Mouse (Mus musculus) limb, embryonic 14.5 days (tissue): ENCODE measurements around the gene Vcan. TPM values are rescaled to one million over a fixed set of nuclear protein-coding genes. Genes with fewer than 3 reads are reported as not detected.

Experiments used
- ATAC-seq: fragments of 200-750 bp; cut with Nextera tagmentation; 2 replicates; pipeline ENCODE4 v1.8.0; 2017; ENCODE audit warnings: low read depth, moderate number of reproducible peaks, moderate TSS enrichment; ENCODE audit not compliant: low FRiP score
- DNase-seq: peaks from one replicate; pipeline ENCODE4 v3.0.0-alpha.2; 2015; ENCODE audit warnings: low spot score
- H3K27ac ChIP-seq: fragments of 300-500 bp; sonication (generic); replicated peaks from 2 replicates; pipeline ENCODE4 v1.5.1; 2014; ENCODE audit warnings: low read depth, mild to moderate bottlenecking, low read length, moderate library complexity, mixed read lengths
- H3K27me3 ChIP-seq: fragments of 300-500 bp; sonication (generic); 2 replicates; pipeline ENCODE4 v1.6.1; 2014; ENCODE audit warnings: low read length, mixed read lengths; ENCODE audit not compliant: control insufficient read depth, insufficient read depth
- H3K36me3 ChIP-seq: fragments of 300-500 bp; sonication (generic); 2 replicates; pipeline ENCODE4 v1.6.1; 2014; ENCODE audit warnings: mild to moderate bottlenecking, low read length, moderate library complexity, mixed read lengths; ENCODE audit not compliant: control insufficient read depth, insufficient read depth
- H3K4me1 ChIP-seq: fragments of 300-500 bp; sonication (generic); 2 replicates; pipeline ENCODE4 v1.6.1; 2014; ENCODE audit warnings: antibody characterized with exemption, low read length, mixed read lengths; ENCODE audit not compliant: control insufficient read depth, insufficient read depth
- H3K4me2 ChIP-seq: fragments of 300-500 bp; sonication (generic); replicated peaks from 2 replicates; pipeline ENCODE4 v1.6.1; 2014; ENCODE audit warnings: low read depth, mild to moderate bottlenecking, low read length, moderate library complexity; ENCODE audit not compliant: severe bottlenecking
- H3K4me3 ChIP-seq: fragments of 300-500 bp; sonication (generic); replicated peaks from 2 replicates; pipeline ENCODE4 v1.5.1; 2014; ENCODE audit warnings: low read length
- H3K9ac ChIP-seq: fragments of 300-500 bp; sonication (generic); 2 replicates; pipeline ENCODE4 v1.6.1; 2014; ENCODE audit warnings: mild to moderate bottlenecking, low read depth, low read length, moderate library complexity; ENCODE audit not compliant: severe bottlenecking
- H3K9me3 ChIP-seq: fragments of 300-500 bp; sonication (generic); 2 replicates; pipeline ENCODE4 v1.6.1; 2016; ENCODE audit warnings: low read length; ENCODE audit not compliant: control insufficient read depth
- POLR2A ChIP-seq: fragments of 200-500 bp; IDR thresholded peaks from 2 replicates; pipeline ENCODE4 v1.8.0; 2012; ENCODE audit warnings: inconsistent platforms, mild to moderate bottlenecking, moderate library complexity, borderline replicate concordance; ENCODE audit not compliant: insufficient read depth, insufficient read length; ENCODE audit errors: extremely low read depth
- WGBS: fragments of 180-500 bp; shearing (Covaris S2); extraction: QIAGEN DNeasy Blood & Tissue Kit; methylation state at CpG from one replicate; pipeline ENCODE4 v1.1.7; 2014; 5-methylcytosine and 5-hydroxymethylcytosine counted together
- polyA plus RNA-seq, 2 experiments: library from polyadenylated mRNA; depleted of rRNA in 1 of 2; stranded (reverse) in 1 of 2; unstranded in 1 of 2; fragments of >200 nt; fragmentation: Nextera tagmentation in 1 of 2; extraction: Ambion mirVana in 1 of 2; gene quantifications; 2 replicates each; pipeline versions ENCODE4 v1.2.1 to v1.2.3; 2012 to 2014

Gene Vcan
- polyA plus RNA-seq (2012; rRNA removed) (168 and 208 TPM in 2 replicates), polyA plus RNA-seq (2014; fragmentation: Nextera tagmentation; extraction: Ambion mirVana) (116 and 137 TPM in 2 replicates)

DNA sequence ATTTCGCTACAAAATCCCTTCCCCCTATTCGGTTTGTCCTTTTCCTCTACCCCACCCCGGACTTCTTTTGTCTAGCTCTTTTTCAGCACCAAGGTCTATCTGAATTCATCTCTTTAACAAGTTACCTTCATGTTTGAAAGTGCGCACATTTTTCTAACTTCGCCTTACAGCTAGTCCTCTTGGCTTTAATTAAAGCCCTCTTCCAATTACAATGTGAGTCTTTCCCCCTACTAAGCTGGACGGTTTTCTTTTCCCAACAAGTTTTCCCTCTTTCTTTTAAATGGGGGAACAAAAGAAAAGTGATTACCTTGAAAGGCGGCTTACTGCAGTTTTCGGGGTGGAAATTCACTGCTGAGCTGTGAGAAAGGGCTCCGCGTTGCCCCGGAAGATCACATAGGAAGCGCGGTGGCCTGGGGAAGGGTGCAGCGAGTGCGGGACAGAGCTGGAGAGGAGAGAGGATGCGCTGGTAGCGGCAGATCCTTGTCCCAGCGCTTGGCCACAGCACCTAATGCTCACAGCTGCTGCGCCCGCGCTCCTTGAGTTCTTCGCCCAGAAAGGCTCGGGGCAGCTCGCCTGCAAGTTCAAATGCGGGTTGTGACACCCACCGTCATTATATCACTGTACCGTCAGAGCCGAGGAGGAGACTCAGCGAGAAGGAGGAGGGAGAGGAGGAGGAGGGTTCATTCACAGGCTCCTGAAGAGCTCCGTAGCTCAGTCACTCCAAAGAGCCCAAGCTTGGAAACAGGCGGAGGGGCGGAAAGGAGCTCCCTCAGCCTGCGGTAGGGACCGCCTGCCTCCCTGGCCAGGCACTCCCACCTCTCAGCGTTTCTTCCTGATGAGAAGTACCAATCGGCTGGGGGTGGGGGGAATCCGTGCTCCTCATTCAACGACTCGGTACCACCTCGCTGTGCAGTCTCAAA lies at the start of gene Vcan:
Gene Vcan, minus strand, starts transcription at position 744 of the 920 bp plus-strand sequence.
- TF ChIP-seq POLR2A: 0 out of 2 replicates have a peak, but pooled peaks have one; percentile 48
- Histone ChIP-seq H3K4me1 (peaks cover 11% of the 10 kb centered on the region), H3K4me2 (peak within 1 kb of the TSS; percentile 84), H3K27ac (peak within 1 kb of the TSS; percentile 81), H3K36me3 (no peaks in the 10 kb centered on the region), H3K4me3 (peak within 1 kb of the TSS; percentile 67), H3K27me3 (no peaks in the 10 kb centered on the region), H3K9me3 (no peaks in the 10 kb centered on the region), H3K9ac (peak within 1 kb of the TSS; percentile 70)
- WGBS: under 1% methylated on average over 40 of the region's 40 CpGs
- ATAC-seq: peak; percentile 56
- peak; percentile 76 for DNase-seq

DNA sequence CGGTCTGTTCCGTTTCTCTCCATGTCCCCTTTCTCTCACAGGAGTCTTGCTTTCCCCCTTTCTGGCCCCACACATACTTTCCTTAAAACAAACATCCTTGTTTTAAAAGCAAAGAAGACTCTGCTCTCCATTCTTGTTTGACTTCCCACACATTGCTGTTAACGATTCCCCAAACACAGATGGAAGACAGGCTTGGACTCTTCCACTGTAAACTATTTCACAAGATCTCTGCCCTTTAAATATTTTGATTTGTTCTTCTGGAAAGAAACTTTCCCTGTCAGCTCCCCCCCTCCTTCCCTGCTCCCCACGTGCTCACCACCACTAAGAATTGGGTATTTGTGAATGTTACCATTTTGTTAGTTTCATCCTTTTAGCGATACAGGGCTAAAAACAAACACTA lies 49.2 kb upstream of the Vcan start:
- H3K36me3 ChIP-seq: no peaks in the 10 kb centered on the region
- WGBS: 61% methylated on average over 5 of the region's 5 CpGs
- H3K4me1 ChIP-seq: no peaks in the 10 kb centered on the region
- no peaks in the 10 kb centered on the region for H3K9me3 ChIP-seq
- ATAC-seq (no peak), DNase-seq (no peak)
- no peak overlapping the region for H3K4me2 ChIP-seq
- H3K9ac ChIP-seq: no peak overlapping the region
- no peak for TF ChIP-seq POLR2A
- no peaks in the 10 kb centered on the region for H3K27me3 ChIP-seq
- H3K27ac ChIP-seq: no peak overlapping the region
- no peak overlapping the region for H3K4me3 ChIP-seq

- Histone ChIP-seq H3K4me3 (no peak overlapping the region), H3K27ac (no peak overlapping the region), H3K4me1 (no peaks in the 10 kb centered on the region), H3K9ac (no peak overlapping the region), H3K36me3 (no peaks in the 10 kb centered on the region), H3K4me2 (no peak overlapping the region), H3K9me3 (no peaks in the 10 kb centered on the region), H3K27me3 (no peaks in the 10 kb centered on the region)
- 64% methylated on average over 2 of the region's 2 CpGs for WGBS
- no peak for TF ChIP-seq POLR2A
- DNase-seq (no peak), ATAC-seq (no peak)
Measured at GRCm38 (mm10) chr13:89782886-89783285, 40.6 kb upstream of the Vcan start.

- Histone ChIP-seq H3K9me3 (no peaks in the 10 kb centered on the region), H3K27me3 (no peaks in the 10 kb centered on the region), H3K4me1 (no peaks in the 10 kb centered on the region), H3K4me3 (no peak overlapping the region), H3K4me2 (no peak overlapping the region), H3K36me3 (no peaks in the 10 kb centered on the region), H3K9ac (no peak overlapping the region), H3K27ac (no peak overlapping the region)
- no peak for ATAC-seq
- WGBS: 56% methylated on average over 3 of the region's 3 CpGs
- TF ChIP-seq POLR2A: no peak
- DNase-seq: no peak
Measured at GRCm38 (mm10) chr13:89780276-89780675, 38.0 kb upstream of the Vcan start.

DNA sequence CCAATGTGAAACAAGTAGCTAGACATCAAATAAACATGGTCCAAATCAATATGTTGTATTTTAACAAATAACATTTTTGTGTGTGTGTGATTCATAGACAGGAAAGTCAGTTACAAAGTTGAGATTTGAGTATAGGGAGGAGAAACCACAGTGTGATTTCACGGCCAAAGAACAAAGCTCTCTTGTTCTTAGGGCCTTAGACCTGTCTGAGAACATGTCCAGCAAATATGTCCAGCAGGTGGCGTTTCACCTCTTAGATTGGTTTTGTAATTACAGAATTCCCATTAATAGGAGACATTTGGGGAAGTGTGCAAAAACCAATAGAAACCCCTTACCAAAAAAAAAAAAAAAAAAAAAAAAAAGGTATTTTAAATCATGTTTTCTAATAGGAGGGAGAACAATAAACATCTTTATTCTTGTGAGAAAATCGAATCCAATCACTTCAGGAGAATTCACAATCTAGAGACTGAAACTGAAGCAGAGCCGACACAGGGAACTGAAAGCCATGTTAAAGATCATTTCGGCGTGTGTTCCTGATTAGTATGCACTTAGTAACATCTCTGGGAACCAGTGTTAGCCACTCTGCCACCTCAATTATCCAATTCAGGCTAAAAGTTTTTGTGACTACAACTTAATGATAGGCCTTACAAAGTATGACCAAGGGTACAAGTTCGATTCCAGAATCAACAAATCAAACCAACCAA lies 37.1 kb upstream of the Vcan start:
- no peaks in the 10 kb centered on the region for H3K36me3 ChIP-seq
- no peak overlapping the region for H3K9ac ChIP-seq
- TF ChIP-seq POLR2A: no peak
- H3K9me3 ChIP-seq: no peaks in the 10 kb centered on the region
- H3K27ac ChIP-seq: no peak overlapping the region
- no peaks in the 10 kb centered on the region for H3K4me1 ChIP-seq
- no peak overlapping the region for H3K4me3 ChIP-seq
- WGBS: 54% methylated on average over 7 of the region's 7 CpGs
- DNase-seq (peak; percentile 85), ATAC-seq (no peak)
- no peaks in the 10 kb centered on the region for H3K27me3 ChIP-seq
- no peak overlapping the region for H3K4me2 ChIP-seq
